Mouse (Mus musculus) cerebellum, postnatal 4 days (tissue): ENCODE data around the gene Slc13a2.

ENCODE experiments used
- DNase-seq, 2 experiments: peaks; one replicate each; pipeline ENCODE4 v3.0.0; 2022; ENCODE audit warnings: low spot score in 2 of 2, mixed read lengths in 1 of 2

Gene Slc13a2

DNA sequence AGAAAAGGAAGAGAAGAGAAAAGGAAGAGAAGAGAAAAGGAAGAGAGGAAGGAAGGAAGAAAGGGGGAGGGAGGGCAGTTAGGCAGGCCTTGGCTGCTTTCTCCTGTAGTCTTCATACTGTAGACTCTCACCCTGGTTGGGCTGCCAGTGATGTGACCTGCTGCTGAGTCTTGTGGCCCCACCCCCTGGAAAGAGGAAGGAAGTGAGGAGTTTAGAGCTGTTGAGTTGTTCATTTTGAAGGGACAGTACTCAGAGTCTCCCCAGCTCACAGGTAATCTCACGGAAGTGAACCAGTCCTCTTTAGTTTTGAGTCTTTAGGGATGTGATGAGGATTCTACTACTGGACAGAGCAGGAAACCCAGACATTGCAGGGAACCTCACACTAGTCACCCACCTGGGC is 68.9 kb downstream of the Slc13a2 start:
- no peak for DNase-seq

DNA sequence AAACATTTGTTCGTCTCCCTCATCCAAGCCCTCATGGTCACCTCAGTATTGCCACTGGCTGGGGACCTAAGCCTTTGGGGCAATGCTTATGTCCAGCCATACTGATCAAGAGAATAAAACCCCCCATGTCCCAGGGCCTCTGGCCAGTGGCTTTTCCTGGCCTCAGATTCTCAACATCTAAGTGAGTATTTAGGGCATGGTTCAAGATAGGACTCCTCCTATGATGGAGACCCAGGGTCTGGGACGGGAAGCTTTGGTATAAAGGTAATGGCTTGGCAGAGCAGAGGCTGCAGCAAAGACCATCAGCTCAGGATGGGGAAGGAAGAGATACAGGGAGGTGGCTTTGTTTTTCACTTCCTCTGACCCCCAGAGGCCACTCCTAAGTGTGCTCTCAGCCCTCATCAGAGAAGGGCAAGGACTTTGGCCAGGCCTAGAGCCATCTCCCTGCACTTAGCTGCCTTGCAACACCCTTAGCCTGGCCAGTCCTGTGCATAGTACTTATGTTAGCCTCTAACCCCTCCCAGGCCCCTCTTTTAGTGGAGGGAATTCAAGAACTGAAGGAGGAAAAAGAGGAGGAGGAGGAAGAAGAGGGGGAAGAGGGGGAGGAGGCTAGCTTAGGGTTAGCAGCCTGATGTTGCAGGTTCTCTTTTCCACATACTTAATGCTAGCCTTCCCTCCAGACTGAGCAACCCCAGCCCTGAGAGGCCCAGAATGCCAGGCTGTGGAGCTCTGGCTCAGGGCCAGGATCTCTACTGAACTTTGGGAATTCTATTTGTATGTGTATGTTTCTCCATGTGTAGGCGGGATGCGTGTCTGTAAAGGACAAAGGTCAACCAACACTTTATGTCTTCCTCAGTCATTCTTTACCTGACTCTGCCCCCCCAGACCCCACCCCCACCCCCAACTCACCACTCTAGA is 72.3 kb downstream of the Slc13a2 start:
- DNase-seq, result no peak

DNA sequence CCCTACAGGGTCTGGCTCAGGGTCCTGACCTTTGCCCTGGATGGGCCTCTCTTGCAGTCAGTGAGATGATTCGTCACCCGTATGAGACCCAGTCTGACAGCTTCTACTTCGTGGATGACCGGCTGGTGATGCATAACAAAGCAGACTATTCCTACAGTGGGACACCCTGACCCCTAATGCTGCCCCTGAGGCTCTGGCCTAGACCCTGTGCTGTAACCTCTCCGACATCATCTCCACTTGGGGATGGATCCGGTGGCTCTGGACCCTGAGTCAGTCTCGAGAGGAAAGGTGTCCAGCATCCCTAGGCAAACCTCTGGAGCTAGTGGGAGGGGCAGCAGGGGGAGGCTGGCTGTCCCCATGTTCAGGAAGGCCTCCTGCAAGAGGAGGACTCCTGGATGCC is 73.5 kb downstream of the Slc13a2 start:
- DNase-seq, result no peak

- DNase-seq, result no peak
Measured at GRCm38 (mm10) chr11:78347908-78348307, 74.1 kb downstream of the Slc13a2 start.
